Mouse (Mus musculus) 3134 (cell line): Measurements from ENCODE around the gene Gltpd2.
A peak's percentile ranks its signal among the peaks of the same experiment; 100 is the strongest.
"Not testable (repeated sequence)": the region's sequence is repeated elsewhere in the genome, so short reads cannot be mapped to it uniquely, and the experiment has no call there.

Experiments used
- DNase-seq: peaks from one replicate; pipeline ENCODE4 v3.0.0-alpha.2; 2011; ENCODE audit warnings: low spot score; ENCODE audit not compliant: insufficient read length; ENCODE audit errors: extremely low read depth

Gltpd2 gene

DNA sequence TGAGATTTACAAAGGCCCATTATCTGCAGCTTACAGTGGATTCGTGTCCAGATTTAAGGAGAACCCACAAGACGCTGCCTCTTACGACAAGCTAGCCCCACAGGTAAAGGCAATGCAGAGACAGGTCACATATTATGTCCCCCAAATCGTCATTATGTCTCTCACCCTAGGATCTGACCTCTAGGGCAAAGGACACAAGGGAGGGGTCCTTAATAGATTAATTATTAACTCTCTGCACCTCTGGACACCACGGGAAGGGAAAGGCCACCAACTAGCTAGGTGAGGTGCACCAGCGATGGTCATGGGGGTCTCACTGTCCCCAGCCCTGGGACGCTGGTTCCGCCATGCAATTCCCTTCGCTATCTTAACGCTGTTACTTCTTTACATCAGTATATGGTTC lies at the start of gene Gltpd2:
TSS of gene Gltpd2 (plus strand) at position 274 of the 400 bp plus-strand sequence.
- DNase-seq = no peak

DNA sequence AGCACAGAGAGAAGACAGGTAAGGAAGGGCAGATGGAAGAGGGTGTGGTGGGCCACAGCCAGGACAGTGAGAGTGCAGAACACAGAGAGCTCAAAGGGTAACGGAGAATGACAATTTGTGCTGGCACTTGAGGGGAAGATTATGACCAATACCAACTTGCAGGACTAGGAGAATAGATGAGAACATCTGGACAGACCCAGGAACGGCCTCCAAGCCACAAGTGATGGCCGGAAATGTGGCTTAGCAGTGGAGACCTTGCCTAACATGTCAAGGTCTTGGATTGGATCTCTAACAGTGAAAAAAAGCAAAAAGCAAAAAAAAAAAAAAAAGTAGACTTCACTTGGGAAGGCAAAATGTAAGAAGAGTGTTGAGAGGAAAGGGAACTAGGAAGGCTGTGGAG lies 49.2 kb upstream of the Gltpd2 start:
- DNase-seq = no peak

DNA sequence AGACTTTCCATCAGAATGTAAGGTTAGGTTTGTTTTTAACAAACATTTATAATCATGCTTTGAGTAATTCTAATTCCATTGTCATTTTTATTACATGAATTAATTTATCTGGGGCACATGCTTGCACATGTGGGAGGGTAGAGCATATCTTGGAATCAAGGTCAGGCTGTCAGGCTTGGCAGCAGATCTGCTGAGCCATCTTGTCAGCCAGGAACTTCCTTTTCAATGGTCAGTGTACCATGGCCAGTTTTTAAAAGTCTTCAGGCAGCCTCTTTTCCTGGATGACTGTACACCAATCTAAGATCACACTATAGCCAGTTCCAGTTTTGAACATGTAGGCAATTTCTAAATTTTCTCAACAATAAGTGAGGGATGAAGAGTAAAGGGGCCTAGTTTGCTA lies 46.3 kb upstream of the Gltpd2 start:
- no peak for DNase-seq

DNA sequence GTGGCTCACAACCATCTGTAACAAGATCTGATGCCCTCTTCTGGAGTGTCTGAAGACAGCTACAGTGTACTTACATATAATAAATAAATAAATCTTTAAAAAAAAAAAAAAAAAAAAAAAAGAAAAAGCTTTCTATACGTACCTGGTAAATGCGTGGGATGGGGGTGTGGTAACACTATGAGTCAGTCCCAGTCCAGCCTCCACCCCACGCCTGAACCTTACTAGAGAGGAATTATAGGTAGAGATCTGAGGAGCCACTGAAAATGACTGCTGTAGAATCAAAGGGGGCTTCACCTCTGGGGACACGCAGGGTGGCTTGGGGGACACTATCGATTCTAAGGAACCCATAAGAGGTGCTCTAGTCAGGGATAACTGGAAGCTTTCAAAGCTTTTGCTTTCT lies 45.7 kb upstream of the Gltpd2 start:
- DNase-seq = not testable (repeated sequence)

DNA sequence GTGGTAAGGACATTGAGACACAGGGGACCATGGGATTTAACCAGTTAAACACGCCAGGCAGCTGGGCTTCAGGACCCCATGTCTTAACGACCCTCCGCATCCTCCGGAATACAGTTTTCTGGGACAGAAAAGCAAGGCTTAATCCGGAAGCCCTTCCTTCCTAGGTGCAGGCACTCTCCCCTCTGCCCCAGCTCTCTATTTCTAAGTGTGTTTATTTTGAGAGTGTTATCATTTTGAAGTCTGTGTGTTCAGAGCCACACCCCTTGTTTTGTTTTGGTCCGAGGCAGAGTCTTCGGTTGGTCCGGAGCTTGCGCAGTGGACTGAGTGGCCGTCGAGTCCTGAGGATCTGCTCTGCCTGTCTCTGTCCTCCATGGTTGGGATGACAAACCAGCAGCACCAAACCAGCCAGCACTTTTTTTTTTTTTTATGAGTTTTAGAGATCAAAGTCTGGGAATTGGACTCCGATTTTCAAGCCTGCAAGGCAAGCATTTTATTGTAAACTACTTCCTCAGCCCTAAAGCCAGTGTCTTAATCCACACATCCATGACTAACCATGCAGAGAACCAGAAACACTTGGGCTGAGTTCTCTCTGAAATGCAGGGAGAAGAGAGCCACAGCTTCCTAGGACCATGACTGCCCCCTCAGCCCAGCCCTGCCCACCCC lies 44.0 kb upstream of the Gltpd2 start:
- no peak for DNase-seq

DNA sequence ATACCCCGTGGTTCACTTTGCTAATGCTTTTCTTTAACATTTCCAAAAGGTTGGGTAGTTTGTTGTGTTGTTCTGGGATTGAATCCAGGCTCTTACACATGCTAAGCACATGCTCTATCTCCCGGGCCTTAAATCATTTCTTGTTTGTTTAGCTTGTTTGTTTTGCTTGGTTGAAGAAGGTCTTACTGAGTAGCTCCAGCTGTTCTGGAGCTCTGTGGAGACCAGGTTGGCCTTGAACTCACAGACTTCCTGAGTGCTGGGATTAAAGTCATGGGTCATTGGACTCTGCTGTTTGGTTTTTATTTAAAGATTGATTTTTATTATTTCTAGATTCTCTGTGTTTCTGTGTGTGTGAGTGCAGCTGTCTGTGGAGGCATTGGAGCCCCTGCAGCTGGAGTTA lies 33.5 kb upstream of the Gltpd2 start:
- DNase-seq = no peak

DNA sequence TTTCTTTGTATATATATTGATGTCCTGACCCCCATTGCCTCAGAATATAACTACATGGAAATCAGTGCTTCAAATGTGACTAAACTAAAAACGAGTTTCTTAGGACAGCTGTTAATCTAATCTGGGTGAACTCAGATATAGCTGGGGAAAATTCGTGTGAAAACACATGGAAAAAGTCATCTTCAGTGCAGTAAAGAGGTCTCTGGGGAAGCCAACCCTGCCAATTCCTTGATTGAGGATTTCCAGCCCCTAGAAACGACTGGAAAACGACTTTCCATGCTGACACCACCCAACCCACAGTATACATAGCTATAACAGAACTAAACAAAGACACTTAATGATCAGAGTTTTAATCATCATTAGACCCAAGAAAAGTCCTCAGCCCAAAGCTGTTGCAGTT lies 31.2 kb upstream of the Gltpd2 start:
- DNase-seq = no peak

DNA sequence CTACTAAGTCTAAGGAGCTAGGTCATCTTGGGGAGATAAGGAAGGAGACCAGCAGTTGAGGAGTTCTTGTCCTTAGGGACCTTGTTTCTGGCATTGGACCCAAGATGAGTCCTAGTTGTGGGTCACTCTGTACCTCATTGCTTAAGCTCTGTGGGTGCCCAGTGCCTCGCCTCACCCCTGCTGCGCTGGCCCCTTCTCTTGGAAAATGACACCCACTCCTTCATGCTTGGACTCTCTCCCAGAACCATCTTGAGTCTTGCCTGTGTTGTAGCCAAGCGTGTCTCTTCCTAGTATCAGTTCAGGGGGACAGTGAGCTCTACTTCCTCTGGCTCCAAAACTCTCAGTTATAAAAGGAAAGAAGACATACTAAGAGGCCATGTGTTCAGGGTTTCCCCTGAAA lies 29.9 kb upstream of the Gltpd2 start:
- DNase-seq = no peak

DNA sequence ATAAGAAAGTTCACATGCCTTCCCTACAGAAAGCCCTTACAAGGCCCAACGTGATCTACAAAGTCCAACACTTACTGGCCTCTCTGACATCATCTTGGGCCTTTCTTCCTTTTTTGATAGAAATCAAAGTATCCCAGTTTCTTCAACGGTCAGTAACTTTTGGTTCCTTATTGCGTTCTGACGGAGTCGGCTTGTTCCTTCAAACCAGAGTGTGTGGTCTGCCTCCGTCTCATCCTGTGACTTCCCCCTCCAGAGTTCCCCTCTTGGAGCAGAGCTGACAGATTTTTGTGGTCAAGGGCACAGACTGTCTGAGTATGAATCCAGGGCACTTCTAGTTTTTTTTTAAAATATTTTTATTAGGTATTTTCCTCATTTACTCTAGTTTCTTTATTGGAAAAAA lies 29.3 kb upstream of the Gltpd2 start:
- DNase-seq = no peak

DNA sequence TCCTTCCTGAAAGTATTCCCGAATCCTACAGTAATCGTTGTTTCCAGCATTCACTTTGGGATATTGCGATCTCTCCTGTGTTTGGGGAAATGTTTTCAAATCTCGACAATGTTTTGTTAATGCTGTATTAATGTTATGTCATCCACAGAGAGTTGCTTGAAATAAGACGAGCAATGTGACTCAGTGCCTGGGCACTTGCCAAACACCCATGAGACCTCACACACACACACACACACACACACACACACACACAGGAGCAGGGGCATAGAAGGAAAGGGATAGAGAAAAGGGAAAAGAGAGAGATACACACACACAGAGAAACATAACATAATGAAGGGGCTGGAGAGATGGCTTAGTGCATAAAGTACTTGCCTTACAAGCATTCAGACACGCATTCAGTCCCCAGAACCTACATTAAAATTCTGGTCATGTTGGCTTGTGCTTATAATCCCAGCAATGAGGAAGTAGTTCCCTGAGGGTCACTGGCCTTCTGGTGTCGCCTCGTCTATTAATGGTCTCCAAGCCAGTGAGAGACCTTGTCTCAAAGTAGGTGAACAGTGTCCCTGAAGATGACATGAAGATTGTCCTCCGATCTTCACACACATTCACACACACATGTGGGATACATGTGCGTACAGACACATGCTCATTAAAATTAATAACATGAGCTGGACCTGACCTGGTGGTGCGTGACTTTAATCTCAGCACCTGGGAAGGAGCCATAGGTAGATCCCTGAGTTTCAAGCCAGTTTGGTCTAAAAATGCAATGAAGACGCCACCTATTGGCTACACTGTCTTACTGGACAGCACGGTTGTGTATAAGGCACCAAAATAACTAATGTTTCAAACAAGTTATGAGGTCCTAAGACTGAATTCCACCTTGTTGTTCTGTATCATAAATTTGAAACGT lies 19.2 kb upstream of the Gltpd2 start:
- DNase-seq = no peak

DNA sequence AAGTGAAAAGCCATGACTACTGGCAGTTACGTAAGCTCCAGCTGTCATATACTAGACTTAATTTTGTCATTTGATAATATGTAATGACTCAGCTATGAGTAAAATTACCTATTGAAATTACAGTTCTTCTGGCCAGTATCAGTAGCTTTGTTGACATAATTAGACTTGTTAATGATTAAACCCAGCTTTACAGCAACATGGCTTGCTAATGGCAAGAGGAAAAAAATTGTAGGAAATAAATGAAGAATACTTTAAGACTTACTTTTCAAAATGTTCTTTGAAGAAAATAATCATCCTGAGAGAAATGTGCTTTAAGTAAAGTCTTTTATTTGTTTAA lies 18.6 kb upstream of the Gltpd2 start:
- no peak for DNase-seq

DNA sequence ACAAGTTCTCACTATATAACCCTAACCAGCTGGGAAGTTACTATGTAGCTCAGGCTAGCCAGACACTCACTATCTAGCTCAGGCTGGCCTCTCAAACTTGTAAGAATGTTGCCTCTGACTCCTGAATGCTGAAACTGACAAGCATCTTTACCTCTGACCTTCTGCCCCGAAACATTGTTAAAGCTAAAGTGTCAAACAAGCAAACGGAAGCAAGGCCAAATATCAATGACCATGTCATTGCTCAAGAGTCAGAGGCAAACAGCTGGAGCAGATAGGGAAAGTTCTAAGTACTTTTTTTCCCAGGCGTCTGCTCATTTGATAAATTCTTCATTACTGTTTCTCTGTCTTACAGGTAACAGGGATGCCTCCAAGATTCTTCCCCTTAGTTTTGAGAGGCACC lies 17.0 kb upstream of the Gltpd2 start:
- no peak for DNase-seq

DNA sequence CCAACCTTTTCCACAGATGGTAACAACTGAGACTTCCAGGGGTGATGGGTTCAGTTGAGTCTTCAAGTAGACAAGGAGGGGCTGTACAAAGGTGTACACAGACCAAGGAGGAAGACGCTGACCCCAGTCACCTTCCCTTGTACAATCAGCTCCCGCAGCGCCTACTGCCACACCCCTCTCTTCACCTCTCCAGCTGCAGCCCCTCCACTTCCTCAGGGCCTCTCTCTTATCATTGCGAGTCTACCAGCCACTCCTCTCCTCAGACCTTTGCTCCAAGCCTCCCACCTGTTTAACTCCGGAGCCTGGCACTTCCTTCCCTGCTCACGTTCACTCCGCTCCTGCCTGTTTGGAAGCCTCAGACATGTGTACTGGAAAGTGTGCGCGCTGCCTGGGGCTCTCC lies 14.0 kb upstream of the Gltpd2 start, which contains the start of gene Tm4sf5:
TSS of gene Tm4sf5 (plus strand) at position 275 of the 400 bp plus-strand sequence.
- no peak for DNase-seq

DNA sequence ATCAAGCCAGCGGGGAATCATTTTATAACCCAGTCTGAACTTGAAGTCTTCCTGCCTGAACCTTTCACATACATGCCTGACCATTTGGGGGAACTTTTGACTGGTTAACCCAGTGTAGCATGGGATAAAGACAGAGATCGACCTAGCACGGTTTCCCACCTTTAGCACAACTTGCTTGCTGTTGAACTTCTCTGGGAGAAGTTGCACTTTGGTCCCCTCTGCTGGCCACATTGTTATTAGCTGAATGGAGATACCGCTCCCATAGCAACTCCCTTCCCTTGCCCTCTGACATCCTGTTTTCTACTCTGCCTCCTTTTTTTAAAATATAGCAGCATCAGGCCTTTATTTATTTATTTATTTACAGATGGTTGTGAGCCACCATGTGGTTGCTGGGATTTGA lies 12.6 kb upstream of the Gltpd2 start:
- DNase-seq = no peak

DNA sequence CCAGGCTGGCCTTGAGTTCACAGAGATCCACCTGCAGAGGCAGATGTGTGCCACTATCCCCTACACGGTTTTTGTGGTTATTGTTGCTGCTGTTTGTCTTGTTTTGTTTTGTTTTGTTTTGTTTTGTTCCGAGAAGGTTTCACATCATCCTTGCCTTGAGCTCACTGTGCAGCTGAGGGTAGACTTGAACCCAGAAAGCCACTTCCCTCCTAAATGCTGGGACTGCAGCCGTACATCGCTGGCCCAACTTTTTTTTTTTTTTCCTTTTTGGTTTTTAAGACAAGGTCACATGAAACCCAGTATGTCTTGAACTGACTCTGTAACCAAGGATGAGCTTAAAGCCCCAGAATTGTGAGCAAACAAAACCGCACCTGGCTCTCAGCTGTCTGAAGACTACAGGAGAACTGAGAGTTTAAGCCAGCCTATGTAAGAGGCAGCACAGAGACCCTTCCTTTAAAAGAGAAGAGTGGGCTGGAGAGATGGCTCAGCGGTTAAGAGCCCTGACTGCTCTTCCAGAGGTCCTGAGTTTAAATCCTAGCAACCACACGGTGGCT lies 12.0 kb upstream of the Gltpd2 start:
- DNase-seq = no peak

DNA sequence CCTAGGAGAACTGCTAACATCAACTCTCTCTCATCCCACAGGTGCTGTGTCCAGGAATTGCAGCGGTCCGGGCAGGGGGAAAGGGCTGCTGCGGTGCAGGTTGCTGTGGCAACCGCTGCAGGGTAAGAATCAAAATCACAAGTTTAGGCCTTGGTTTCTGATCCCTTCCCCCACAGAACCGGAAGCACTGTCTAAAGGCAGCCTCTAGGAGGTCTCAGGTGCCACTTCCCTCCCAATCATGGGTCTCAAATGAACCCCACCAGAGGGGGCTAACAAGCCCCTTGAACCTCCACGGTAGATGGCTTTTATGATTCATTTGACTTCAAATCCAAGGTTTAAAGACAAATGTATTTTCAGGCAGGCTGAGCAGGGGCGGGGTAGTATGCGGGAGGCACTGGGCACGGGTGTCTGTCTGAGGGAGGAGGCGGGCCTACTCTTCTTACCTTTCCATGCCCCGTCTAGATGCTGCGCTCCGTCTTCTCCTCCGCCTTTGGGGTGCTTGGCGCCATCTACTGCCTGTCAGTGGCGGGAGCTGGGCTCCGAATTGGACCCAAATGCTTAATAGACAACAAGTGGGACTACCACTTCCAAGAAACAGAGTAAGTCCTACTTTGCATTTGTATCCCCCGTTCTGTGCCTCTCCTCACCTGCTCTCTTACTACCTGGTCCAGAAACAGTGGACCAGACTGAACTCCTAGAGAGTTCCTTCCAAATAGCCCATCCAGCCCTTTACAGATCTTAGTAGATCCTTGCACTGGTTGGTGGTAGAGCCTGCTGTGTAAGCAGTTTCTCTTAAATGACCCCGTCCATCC lies 9.0 kb upstream of the Gltpd2 start:
- DNase-seq = no peak

DNA sequence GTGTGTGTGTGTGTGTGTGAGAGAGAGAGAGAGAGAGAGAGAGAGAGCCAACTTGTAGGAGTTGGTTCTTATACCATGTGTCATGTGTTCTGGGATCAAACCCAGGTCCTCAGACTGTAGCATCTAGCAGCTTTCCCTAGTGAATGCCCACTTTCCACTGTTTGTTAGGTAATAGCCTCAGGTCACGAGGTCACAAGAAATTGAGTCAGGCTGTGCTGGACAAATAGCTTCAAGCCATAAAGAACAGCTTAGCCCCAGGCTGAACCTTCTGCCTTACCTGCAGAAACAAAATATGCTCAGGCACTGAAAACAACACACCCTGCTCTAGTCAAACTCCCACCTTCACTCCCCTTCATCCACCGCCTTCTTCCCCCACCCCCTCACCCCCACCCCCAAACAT lies 7.8 kb upstream of the Gltpd2 start:
- no peak for DNase-seq

DNA sequence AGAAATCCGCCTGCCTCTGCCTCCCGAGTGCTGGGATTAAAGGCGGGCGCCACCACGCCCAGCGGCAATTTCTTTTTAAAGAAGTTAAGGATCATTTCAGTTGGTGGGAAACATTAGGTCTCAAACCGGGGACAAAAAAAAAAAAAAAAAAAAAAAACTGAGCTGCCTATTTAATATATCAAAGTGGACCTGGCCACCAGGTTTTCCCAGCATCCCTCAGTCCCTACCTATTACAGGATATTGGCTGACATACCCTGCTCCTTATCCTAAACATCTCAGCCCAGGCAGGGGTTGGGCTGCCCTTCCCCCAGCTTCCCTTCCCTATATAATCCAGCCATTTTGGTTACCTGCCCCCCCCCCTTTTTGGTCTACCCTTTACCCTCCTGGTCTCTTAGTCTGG lies 7.2 kb upstream of the Gltpd2 start:
- no peak for DNase-seq

DNA sequence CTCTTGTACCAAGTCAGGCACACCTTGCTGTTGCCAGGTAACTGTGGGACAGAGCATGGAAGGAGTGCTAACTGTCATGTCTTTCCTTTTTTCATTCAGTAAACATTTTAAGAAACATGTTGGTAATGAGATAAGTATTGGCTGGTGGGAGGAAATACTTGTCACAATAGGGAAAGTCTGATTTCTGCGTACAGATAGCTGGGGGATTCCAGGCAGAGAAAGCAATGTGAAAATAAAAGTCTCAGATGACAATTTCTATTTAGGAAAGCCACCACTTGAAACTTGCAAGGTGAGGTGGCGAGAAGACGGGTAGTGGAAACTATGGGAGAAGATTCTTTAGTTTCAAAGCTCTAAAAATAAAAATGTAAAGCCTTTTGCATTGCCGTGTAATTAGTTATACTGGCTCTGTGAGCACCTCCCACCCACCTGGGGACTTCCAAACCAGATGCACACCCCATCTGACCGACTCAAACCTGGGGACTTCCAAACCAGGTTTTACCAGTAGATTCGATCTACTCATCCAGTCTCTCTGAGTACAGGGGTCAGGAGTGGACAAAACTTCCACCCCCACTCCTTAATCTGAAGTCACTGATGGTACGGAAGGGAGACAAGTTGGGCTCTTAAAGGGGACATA lies 6.2 kb upstream of the Gltpd2 start:
- no peak for DNase-seq

DNA sequence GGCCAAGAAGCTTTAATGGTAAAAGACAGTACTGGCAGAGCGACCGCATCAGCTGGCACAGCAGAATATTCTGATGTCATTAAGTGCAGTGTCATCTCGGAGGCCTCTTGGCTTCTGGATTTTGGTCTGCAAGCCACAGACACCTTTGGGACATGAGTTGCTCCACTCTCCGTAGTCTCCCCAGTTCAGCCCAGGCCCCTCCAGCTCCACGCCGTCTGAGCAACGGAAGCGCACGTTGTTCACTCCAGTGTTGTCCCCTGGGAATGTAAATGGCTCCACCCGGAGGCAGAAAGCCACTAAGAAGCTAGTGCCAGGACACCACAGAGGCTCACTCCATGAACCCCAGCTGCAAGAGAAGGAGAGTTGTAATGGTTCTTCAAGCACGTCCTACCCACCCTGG lies 5.5 kb upstream of the Gltpd2 start:
- DNase-seq = peak; percentile 46

DNA sequence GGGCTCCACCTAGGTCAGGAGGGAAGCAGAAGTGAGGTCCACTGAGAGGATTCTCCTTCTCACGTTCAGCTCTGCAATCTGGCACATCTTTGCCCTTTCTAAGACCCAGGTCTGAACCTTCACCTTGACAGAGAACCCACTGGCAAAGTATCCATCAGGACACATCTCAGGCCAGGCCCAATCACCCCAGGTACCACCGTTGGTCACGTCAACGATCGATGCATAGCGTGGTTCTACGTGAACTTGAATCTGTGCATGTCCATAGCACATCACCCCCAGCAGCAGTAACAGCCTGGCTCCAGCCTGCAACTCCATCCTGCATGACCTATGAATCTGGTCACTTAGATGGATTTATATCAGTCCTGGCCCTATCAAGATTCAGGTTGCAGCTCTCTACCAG lies 4.7 kb upstream of the Gltpd2 start, which contains the start of gene Vmo1:
TSS of gene Vmo1 (minus strand) at position 329 of the 400 bp plus-strand sequence.
- no peak for DNase-seq
